Mouse (Mus musculus) C2C12 (cell line): ENCODE measurements around the gene Dbf4.

Source experiments
- CEBPB ChIP-seq: IDR thresholded peaks from one replicate; pipeline ENCODE4 v1.6.1; 2011; ENCODE audit warnings: low read depth, mild to moderate bottlenecking, control low read depth, moderate library complexity
- CTCF ChIP-seq: IDR thresholded peaks from one replicate; pipeline ENCODE4 v1.5.1; 2011; ENCODE audit not compliant: control insufficient read depth, insufficient read depth, insufficient read length
- FOSL1 ChIP-seq: IDR thresholded peaks from one replicate; pipeline ENCODE4 v1.8.0; 2011; ENCODE audit warnings: mild to moderate bottlenecking, low read length; ENCODE audit not compliant: poor library complexity, insufficient read depth, severe bottlenecking
- MAX ChIP-seq: IDR thresholded peaks from one replicate; pipeline ENCODE4 v1.6.1; 2011; ENCODE audit warnings: mild to moderate bottlenecking, control low read depth
- MYOD1 ChIP-seq: IDR thresholded peaks from one replicate; pipeline ENCODE4 v1.6.1; 2011; ENCODE audit warnings: low read depth; ENCODE audit not compliant: control insufficient read depth, insufficient read length
- USF1 ChIP-seq: IDR thresholded peaks from one replicate; pipeline ENCODE4 v1.6.1; 2011; ENCODE audit warnings: low read depth, mild to moderate bottlenecking, control low read depth, moderate library complexity

- TF ChIP-seq MAX (no peak), CTCF (no peak), USF1 (no peak), CEBPB (no peak), MYOD1 (no peak), FOSL1 (no peak)
Measured at GRCm38 (mm10) chr5:8397587-8398249, 24.8 kb downstream of the Dbf4 start.
